Mouse (Mus musculus): ENCODE data around the gene Gm49380. TPM values are rescaled to one million over a fixed set of nuclear protein-coding genes. Genes with fewer than 3 reads are reported as not detected.
A peak's percentile ranks its signal among the peaks of the same experiment; 100 is the strongest.

Gene Gm49380
- polyA plus RNA-seq, 1 experiment from 2014 or later, result not detected

DNA sequence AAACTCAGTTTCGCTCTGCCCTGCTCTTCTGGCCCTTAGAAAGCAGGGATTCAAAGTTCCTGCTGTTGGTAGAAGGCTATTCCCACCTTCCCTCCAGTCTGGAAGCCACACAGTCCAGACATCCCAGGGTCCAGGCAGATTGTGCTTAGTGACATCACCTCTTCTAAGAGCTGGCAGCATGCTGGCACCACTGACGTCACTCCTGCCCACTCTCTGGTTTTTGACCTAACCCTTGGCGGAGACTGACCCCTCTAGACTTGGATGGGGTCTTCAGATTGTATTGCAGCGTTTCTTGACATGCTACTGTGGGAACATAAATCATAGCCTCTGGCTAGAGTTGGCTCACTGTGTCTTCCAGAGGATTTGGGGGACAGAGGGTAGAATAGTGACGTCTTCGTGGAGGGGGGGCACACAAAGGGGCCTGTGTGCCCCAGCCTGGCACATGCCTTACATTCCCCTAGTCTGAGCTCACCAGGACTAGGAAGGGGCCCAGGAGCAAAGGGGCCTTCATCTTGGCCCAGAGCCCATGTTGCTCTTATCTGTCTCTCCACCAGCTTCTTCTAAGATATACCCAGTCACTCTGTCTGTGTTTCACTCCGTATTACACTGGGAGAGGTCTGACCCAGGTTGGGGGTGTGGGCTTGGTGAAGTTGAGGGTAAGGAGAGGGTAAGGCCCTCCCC lies 22.6 kb upstream of the Gm49380 start:
- no peaks in the 10 kb centered on the region for H3K36me3 ChIP-seq (ENCODE audit: control insufficient read depth, insufficient read depth, low read length)
- peak overlapping the region; percentile 70; the same call in 1 of the 2 replicates for H3K4me2 ChIP-seq (ENCODE audit: low read depth, low read length, severe bottlenecking)
- WGBS, result 67% methylated on average over 7 of the region's 7 CpGs
- peak overlapping the region; percentile 43 for H3K4me3 ChIP-seq (ENCODE audit: low read depth, low read length)
- peaks cover 22% of the 10 kb centered on the region for H3K27me3 ChIP-seq (ENCODE audit: control insufficient read depth, insufficient read depth, low read length)
- no peak overlapping the region for H3K9ac ChIP-seq (ENCODE audit: low read length)
- ATAC-seq (replicated peaks; ENCODE audit: low FRiP score), result no peak
- no peak for DNase-seq (ENCODE audit: low spot score)
- no peak overlapping the region for H3K27ac ChIP-seq (ENCODE audit: low read depth, low read length)
- peaks cover 11% of the 10 kb centered on the region for H3K4me1 ChIP-seq (replicated peaks; ENCODE audit: control insufficient read depth, insufficient read depth, low read length)
- no peaks in the 10 kb centered on the region for H3K9me3 ChIP-seq (ENCODE audit: control insufficient read depth, low read length)

- no peak overlapping the region for H3K27ac ChIP-seq (ENCODE audit: low read depth, low read length)
- H3K9ac ChIP-seq (ENCODE audit: low read length), result peak overlapping the region; percentile 53
- peaks cover 22% of the 10 kb centered on the region for H3K27me3 ChIP-seq (ENCODE audit: control insufficient read depth, insufficient read depth, low read length)
- H3K9me3 ChIP-seq (ENCODE audit: control insufficient read depth, low read length), result no peaks in the 10 kb centered on the region
- 3% methylated on average over 45 of the region's 49 CpGs for WGBS
- no peaks in the 10 kb centered on the region for H3K36me3 ChIP-seq (ENCODE audit: control insufficient read depth, insufficient read depth, low read length)
- H3K4me3 ChIP-seq (ENCODE audit: low read depth, low read length), result peak overlapping the region; percentile 43
- H3K4me1 ChIP-seq (replicated peaks; ENCODE audit: control insufficient read depth, insufficient read depth, low read length), result peaks cover 16% of the 10 kb centered on the region
- H3K4me2 ChIP-seq (ENCODE audit: low read depth, low read length, severe bottlenecking), result peak overlapping the region; percentile 70
- DNase-seq (ENCODE audit: low spot score) (no peak), ATAC-seq (replicated peaks; ENCODE audit: low FRiP score) (peak; percentile 18; the same call in 1 of the 2 replicates)
Observed at GRCm38 (mm10) chr9:44134851-44135730, 21.8 kb upstream of the Gm49380 start.

- H3K36me3 ChIP-seq (ENCODE audit: control insufficient read depth, insufficient read depth, low read length), result no peaks in the 10 kb centered on the region
- H3K4me2 ChIP-seq (ENCODE audit: low read depth, low read length, severe bottlenecking), result peak within 1 kb of the TSS; percentile 70
- ATAC-seq (replicated peaks; ENCODE audit: low FRiP score), result peak; percentile 38
- H3K9me3 ChIP-seq (ENCODE audit: control insufficient read depth, low read length), result no peaks in the 10 kb centered on the region
- H3K4me3 ChIP-seq (ENCODE audit: low read depth, low read length), result peak within 1 kb of the TSS; percentile 43
- peaks cover 18% of the 10 kb centered on the region for H3K4me1 ChIP-seq (replicated peaks; ENCODE audit: control insufficient read depth, insufficient read depth, low read length)
- peak within 1 kb of the TSS; percentile 53 for H3K9ac ChIP-seq (ENCODE audit: low read length)
- peaks cover 22% of the 10 kb centered on the region for H3K27me3 ChIP-seq (ENCODE audit: control insufficient read depth, insufficient read depth, low read length)
- WGBS, result 2% methylated on average over 54 of the region's 55 CpGs
- H3K27ac ChIP-seq (ENCODE audit: low read depth, low read length), result no peak within 1 kb of the TSS
- DNase-seq (ENCODE audit: low spot score), result peak; percentile 77
Observed at GRCm38 (mm10) chr9:44134101-44134850, 21.0 kb upstream of the Gm49380 start, which contains the start of gene Mcam. Mcam (plus strand) TSS chr9:44134469.

- WGBS, result 24% methylated on average over 2 of the region's 2 CpGs
- Histone ChIP-seq H3K4me3 (ENCODE audit: low read depth, low read length) (no peak overlapping the region), H3K36me3 (ENCODE audit: control insufficient read depth, insufficient read depth, low read length) (no peaks in the 10 kb centered on the region), H3K27me3 (ENCODE audit: control insufficient read depth, insufficient read depth, low read length) (peaks cover 22% of the 10 kb centered on the region), H3K9ac (ENCODE audit: low read length) (no peak overlapping the region), H3K9me3 (ENCODE audit: control insufficient read depth, low read length) (no peaks in the 10 kb centered on the region), H3K27ac (ENCODE audit: low read depth, low read length) (no peak overlapping the region), H3K4me1 (replicated peaks; ENCODE audit: control insufficient read depth, insufficient read depth, low read length) (peaks cover 18% of the 10 kb centered on the region), H3K4me2 (ENCODE audit: low read depth, low read length, severe bottlenecking) (no peak overlapping the region)
- no peak for ATAC-seq (replicated peaks; ENCODE audit: low FRiP score)
- no peak for DNase-seq (ENCODE audit: low spot score)
Observed at GRCm38 (mm10) chr9:44133287-44133686, 20.0 kb upstream of the Gm49380 start.

GRCm38 (mm10) chr9:44132200-44132599 lies 18.9 kb upstream of the Gm49380 start:
- Histone ChIP-seq H3K4me3 (ENCODE audit: low read depth, low read length) (no peak overlapping the region), H3K27me3 (ENCODE audit: control insufficient read depth, insufficient read depth, low read length) (peaks cover 22% of the 10 kb centered on the region), H3K27ac (ENCODE audit: low read depth, low read length) (no peak overlapping the region), H3K4me2 (ENCODE audit: low read depth, low read length, severe bottlenecking) (no peak overlapping the region), H3K4me1 (replicated peaks; ENCODE audit: control insufficient read depth, insufficient read depth, low read length) (peaks cover 18% of the 10 kb centered on the region), H3K36me3 (ENCODE audit: control insufficient read depth, insufficient read depth, low read length) (no peaks in the 10 kb centered on the region), H3K9me3 (ENCODE audit: control insufficient read depth, low read length) (no peaks in the 10 kb centered on the region), H3K9ac (ENCODE audit: low read length) (no peak overlapping the region)
- ATAC-seq (replicated peaks; ENCODE audit: low FRiP score), result no peak
- WGBS, result 69% methylated on average over 5 of the region's 5 CpGs
- no peak for DNase-seq (ENCODE audit: low spot score)

- Histone ChIP-seq H3K4me3 (ENCODE audit: low read depth, low read length) (no peak overlapping the region), H3K27me3 (ENCODE audit: control insufficient read depth, insufficient read depth, low read length) (peaks cover 22% of the 10 kb centered on the region), H3K9ac (ENCODE audit: low read length) (no peak overlapping the region), H3K9me3 (ENCODE audit: control insufficient read depth, low read length) (no peaks in the 10 kb centered on the region), H3K4me2 (ENCODE audit: low read depth, low read length, severe bottlenecking) (no peak overlapping the region), H3K36me3 (ENCODE audit: control insufficient read depth, insufficient read depth, low read length) (no peaks in the 10 kb centered on the region), H3K27ac (ENCODE audit: low read depth, low read length) (no peak overlapping the region), H3K4me1 (replicated peaks; ENCODE audit: control insufficient read depth, insufficient read depth, low read length) (peaks cover 18% of the 10 kb centered on the region)
- DNase-seq (ENCODE audit: low spot score) (no peak), ATAC-seq (replicated peaks; ENCODE audit: low FRiP score) (peak; percentile 1; the same call in 1 of the 2 replicates)
- WGBS, result 34% methylated on average over 7 of the region's 7 CpGs
Observed at GRCm38 (mm10) chr9:44131276-44131590, 17.9 kb upstream of the Gm49380 start.

DNA sequence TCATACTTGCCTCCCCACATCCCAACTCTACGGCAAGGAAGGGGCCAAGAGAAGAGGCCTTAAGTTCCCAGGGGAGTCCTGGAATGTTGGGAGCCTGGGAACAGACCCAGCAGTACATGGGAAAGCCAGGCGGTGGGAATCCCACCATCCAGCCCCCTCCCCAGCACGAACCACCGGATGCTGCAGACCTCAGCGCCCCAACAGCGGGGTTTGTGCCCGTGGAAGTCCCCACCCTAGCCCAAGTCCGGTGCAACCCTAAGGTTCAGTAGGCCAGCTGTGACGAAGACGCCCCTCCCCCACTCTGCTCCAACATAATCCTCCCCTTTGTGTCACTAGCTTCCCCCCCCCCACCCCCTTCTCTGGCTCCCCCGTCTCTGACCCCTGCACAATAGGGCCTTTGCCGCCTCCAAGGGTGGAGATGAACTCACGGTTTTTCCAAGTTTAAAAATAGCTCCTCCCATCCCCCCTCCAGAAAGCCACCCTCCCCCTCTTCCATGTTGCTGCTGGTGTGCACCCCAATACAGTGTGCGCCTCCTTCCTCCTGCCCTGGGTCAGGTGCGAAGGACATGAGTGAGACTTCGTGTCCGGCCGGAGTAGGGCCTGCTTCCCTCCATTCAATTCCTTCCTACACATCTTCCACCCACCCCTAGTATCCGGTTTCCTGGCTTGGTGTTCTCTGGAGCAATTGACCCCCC lies 17.4 kb upstream of the Gm49380 start:
- H3K27me3 ChIP-seq (ENCODE audit: control insufficient read depth, insufficient read depth, low read length), result peaks cover 19% of the 10 kb centered on the region
- peak; percentile 47; the same call in 1 of the 2 replicates for ATAC-seq (replicated peaks; ENCODE audit: low FRiP score)

GRCm38 (mm10) chr9:44130034-44130433 lies 16.7 kb upstream of the Gm49380 start:
- peak overlapping the region; percentile 72 for H3K4me2 ChIP-seq (ENCODE audit: low read depth, low read length, severe bottlenecking)
- no peaks in the 10 kb centered on the region for H3K9me3 ChIP-seq (ENCODE audit: control insufficient read depth, low read length)
- H3K4me3 ChIP-seq (ENCODE audit: low read depth, low read length), result peak overlapping the region; percentile 34
- no peaks in the 10 kb centered on the region for H3K36me3 ChIP-seq (ENCODE audit: control insufficient read depth, insufficient read depth, low read length)
- peak overlapping the region; percentile 37 for H3K27ac ChIP-seq (ENCODE audit: low read depth, low read length)
- DNase-seq (ENCODE audit: low spot score) (peak; percentile 81), ATAC-seq (replicated peaks; ENCODE audit: low FRiP score) (peak; percentile 48)
- H3K27me3 ChIP-seq (ENCODE audit: control insufficient read depth, insufficient read depth, low read length), result peaks cover 16% of the 10 kb centered on the region
- peak overlapping the region; percentile 61 for H3K9ac ChIP-seq (ENCODE audit: low read length)
- H3K4me1 ChIP-seq (replicated peaks; ENCODE audit: control insufficient read depth, insufficient read depth, low read length), result peaks cover 14% of the 10 kb centered on the region
- under 1% methylated on average over 27 of the region's 27 CpGs for WGBS

More for the DNA sequence above, 17.4 kb upstream of the Gm49380 start:
- H3K4me2 ChIP-seq (ENCODE audit: low read depth, low read length, severe bottlenecking), result peak overlapping the region; percentile 72
- peak overlapping the region; percentile 37; the same call in 1 of the 2 replicates for H3K27ac ChIP-seq (ENCODE audit: low read depth, low read length)
- no peak overlapping the region; the same call in 1 of the 2 replicates for H3K4me3 ChIP-seq (ENCODE audit: low read depth, low read length)
- H3K9me3 ChIP-seq (ENCODE audit: control insufficient read depth, low read length), result no peaks in the 10 kb centered on the region
- H3K9ac ChIP-seq (ENCODE audit: low read length), result peak overlapping the region; percentile 61
- DNase-seq (ENCODE audit: low spot score), result peak; percentile 80
- H3K36me3 ChIP-seq (ENCODE audit: control insufficient read depth, insufficient read depth, low read length), result no peaks in the 10 kb centered on the region
- H3K4me1 ChIP-seq (replicated peaks; ENCODE audit: control insufficient read depth, insufficient read depth, low read length), result peaks cover 16% of the 10 kb centered on the region
- 11% methylated on average over 19 of the region's 19 CpGs for WGBS
